Mouse (Mus musculus) liver, adult (tissue): ENCODE results near the gene Amigo1.

Experiments used
- GATA4 ChIP-seq: IDR thresholded peaks from 2 replicates; pipeline ENCODE4 v1.6.1; 2014; ENCODE audit warnings: mild to moderate bottlenecking, low read length; ENCODE audit not compliant: insufficient replicate concordance

Amigo1 gene

GRCm38 (mm10) chr3:108186098-108187047 is at the start of gene Amigo1:
Gene Amigo1 (plus strand): TSS chr3:108186335.
- TF ChIP-seq GATA4: no peak

GRCm38 (mm10) chr3:108139113-108139512 is 47.0 kb upstream of the Amigo1 start:
- TF ChIP-seq GATA4: no peak

DNA sequence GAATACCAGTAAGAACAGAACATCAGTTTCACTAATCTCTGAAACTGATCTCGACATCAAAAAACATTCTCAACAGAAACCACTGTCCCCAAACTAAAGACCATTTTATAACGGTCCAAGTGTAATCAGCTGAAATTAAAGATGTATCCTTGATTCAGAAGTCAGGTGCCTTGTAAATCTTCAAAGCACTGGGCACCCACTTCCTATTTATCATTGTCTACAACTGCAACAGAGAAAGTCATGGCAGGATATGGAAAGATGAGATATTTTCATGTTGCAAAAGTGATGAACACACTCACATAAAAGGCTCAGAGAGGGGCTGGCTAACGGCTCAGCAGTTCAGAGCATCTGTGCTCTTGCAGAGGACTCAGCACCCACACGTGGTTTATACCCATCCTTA is 45.3 kb upstream of the Amigo1 start:
- TF ChIP-seq GATA4: no peak

DNA sequence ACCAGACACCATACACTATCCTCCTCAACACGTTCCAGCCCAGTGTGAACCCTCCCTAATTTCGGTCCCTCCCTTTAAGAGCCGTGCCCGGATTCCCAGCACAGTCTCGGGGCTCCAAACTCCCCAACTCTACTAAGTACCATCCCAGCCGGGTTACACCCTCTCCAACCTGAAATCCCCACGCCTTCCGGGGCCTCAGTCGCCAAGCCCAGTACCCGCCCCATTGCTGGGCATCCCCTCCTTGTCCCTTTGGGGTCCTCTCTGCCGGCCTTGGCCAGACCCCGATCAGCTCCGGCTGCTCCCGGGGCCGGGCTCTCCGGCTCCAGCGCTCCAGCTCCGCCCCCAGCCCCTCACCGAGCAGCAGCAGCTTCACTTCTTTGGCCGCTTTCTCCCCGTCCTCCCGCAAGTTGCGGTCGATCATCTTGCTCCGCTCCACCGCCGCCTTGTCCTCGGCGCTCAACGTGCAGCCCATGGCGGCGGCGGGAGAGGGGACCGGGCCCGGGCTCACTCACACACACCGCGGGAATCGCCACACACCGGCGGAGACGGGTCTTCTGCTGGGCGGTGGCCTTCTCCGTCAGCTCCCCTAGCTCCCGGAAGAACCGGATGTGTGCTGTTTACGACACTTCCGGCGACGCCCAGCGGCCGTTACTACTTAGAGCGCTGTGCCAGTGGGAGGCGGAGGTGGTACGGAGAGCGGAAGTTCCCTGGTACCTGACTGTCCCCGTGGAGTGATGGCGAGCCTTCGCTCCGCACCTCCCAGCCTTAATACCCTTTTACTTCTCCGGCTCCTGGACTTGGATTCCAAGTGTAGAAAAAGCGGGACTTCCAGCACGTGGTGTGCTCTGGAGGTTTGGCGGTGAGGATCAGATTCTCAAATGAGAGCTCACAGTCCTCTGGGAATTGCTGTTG is 40.3 kb upstream of the Amigo1 start, which contains the start of gene Gnai3:
Gene Gnai3, minus strand, starts transcription at position 613 of the 912 bp plus-strand sequence.
- no peak for TF ChIP-seq GATA4

DNA sequence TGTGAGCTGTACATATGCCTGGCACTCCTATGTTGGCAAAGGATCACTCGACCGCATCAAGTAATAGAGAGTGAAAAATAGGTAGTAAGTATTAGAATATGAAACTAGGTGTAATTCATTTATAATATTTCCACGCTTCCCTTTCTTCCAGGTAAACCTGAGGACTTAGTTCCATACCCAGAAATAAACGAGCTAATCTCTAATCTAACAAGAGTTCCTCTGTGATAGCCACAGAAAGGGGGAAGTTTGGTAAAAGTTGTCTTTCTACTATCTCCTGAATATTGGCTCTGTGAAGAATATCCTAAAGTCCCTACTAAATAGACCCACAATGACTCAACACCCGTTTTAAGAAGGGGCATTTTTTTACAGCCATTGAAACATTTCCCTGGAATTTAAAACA is 39.5 kb upstream of the Amigo1 start:
- no peak for TF ChIP-seq GATA4

DNA sequence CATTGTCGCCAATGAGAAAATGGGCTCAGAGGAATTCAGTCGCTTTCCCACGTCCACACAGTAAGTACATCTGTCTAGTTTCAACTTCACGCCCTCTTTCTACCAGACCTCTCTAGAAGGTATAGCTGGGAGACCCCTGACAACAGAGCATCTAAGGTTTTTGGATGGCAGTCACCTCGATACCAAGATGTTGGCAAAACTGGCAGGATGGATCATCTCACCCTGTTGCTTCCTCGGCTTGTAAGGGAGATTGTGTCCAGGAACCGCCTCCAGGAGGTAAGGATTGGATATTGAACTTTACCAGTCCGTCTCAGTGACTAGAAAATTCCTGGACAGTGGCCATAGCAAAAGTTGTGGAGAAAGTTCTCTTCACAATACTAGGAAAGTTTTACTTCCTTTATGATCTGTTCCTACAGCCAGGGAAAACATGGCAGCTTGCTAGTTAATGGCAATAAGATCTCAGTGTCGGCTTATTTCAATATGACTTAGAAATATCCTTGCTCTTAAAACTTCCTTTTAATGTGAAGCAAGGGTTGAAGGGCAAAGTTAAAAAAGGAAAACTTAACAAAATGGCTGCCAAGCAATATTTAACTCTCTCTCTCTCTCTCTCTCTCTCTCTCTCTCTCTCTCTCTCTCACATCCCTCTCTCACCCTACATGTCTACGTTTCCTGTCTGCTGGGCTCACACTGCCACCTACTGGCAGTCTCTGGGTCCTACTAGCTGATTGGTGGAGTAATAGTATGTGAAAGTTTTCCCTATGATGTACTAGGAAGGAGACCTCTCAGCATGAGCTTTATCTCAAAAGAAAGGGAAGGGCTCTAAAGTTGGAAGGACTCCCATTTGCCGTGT is 38.5 kb upstream of the Amigo1 start:
- no peak; the same call in 1 of the 2 replicates for TF ChIP-seq GATA4

- TF ChIP-seq GATA4: no peak
These were observed 33.8 kb upstream of the Amigo1 start for GRCm38 (mm10) chr3:108152290-108152689.

GRCm38 (mm10) chr3:108154656-108155055 is 31.5 kb upstream of the Amigo1 start, which contains the start of gene Gpr61:
Gene Gpr61 (minus strand): TSS chr3:108154882.
- no peak for TF ChIP-seq GATA4

DNA sequence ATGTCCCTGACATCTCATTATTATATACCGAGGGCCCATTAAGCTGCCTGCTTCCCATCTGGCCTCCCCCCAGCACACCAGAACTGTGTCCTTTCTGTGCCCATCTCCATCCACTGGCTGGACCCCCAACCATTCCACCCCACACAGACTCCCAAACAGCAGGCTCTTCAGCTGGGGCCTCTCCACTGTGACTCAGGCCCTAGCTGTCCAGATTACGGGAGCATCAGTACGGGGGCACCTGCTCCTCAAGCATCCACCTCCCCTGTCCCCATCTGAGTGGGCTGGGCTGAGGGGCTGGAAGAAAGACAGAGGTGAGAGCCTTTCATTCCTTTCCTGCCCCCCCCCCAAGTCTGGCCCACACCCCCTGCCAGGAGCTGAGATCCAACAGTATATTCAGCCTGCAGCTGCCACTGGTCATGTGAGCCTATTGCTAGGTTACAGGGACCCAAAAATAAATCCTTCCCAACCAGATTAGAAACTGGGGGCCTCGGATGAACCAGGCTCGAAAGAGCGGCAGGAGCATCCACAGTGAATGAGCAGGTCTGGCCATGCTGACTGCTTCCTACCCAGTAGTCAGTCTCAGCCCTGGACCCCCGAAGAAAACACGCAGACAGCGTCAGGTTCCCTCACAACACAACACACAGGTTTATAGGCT is 27.6 kb upstream of the Amigo1 start:
- TF ChIP-seq GATA4: no peak

DNA sequence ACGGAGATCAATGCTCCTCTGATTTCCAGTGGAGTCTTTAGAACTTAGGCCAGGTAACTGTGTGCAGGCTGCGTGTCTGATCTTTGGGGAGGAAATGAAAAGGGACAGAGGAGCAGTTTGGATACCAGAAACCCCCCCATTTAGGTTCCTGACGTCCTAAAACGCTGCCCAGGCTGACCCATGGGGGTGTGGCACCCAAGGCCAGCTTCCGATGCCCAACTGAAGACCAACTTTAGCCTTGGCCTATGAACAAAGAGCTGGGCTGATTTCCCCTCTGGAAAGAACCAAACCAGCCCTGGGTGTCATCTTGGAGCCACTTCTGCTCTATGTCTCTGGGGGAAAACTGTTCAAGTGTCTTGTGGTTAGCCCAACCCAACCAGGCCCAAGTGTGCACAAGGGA is 22.0 kb upstream of the Amigo1 start:
- TF ChIP-seq GATA4: no peak

GRCm38 (mm10) chr3:108164807-108165206 is 21.3 kb upstream of the Amigo1 start:
- TF ChIP-seq GATA4: no peak

- no peak for TF ChIP-seq GATA4
These were observed 20.4 kb upstream of the Amigo1 start for GRCm38 (mm10) chr3:108165532-108166315.

DNA sequence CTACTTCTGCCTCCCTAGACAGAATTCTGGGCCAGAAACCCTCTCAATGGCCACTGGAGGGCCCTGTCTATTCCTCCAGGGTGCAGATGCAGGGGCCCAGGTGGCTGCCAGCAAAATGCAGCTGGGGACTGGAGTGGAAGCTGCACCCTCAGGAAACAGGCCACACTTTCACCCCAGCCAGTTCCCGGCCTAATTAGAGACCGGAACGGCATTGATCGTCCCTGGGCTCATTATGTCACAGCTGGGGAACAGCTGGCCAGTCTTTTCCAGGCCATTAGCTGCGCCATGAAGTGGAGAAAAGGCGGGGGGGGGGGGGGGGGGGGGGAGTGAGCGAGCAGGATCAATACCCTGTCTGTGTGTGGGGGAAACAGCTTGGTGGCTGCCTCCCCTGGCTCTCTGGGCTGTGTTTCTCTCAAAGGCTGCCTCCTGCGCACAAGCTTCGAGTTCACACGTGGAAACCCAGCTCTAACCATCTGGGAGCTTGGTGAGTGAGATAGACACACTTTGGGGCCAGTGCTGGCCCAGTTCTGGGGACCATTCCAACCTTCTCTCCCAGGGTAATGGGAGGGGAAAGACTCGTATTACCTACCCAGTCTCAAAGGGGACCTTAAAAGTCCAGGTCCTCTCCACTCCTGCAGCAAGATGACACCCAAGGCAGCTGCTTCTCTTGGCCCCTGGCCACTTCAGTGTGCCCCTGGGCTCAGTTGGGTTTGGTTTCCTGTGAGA is 19.5 kb upstream of the Amigo1 start:
- no peak for TF ChIP-seq GATA4
